Mouse (Mus musculus) heart, postnatal 36 days (tissue): ENCODE measurements around the gene Tab2. TPM values are rescaled to one million over a fixed set of nuclear protein-coding genes. Genes with fewer than 3 reads are reported as not detected.

Experiments used
- total RNA-seq, 2 experiments: library from RNA; stranded (reverse); gene quantifications; 2 replicates each; pipeline ENCODE4 v1.2.3; 2021

Tab2 gene
- total RNA-seq, 2 experiments from 2014 or later = 43.3 to 45.7 TPM

Other genes starting within 250 kb of the Tab2 start
- gene Katna1, start 230.2 kb downstream of the Tab2 start, total RNA-seq = 10 to 100 TPM; 11.7 to 14.2 TPM
- gene Ginm1, start 163.4 kb downstream of the Tab2 start, total RNA-seq = 100 to 1,000 TPM; 111 to 119 TPM
- 10 to 100 TPM; 14.9 to 15.7 TPM for gene Ppil4, start 163.3 kb downstream of the Tab2 start, total RNA-seq
- under 1 TPM; 0.38 to 0.42 TPM for gene Zc3h12d, start 123.8 kb downstream of the Tab2 start, total RNA-seq